19 mouse cellular contexts compared by ENCODE assay signal in the genomic region with DNA sequence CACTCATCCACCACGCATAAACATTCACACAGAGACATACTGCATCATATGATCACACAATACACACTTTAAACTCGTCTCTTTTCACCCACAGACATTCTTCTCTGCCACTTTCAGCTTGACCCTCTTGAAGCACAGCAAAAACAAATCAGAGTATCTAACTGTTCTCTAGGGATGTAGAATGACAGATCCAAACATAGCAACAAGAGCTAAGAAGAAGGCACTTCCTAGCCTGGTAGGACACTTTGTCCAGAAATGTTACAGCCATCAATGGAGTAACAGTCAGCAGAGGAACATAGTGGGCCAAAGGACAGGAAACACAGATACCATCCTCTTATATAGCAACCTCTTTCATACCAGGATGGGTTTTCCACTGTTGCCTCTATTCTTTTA.
"Had no signal": no experiment of that assay in that cellular context is flagged by ENCODE, and none has a peak within 500 bp of the region (broad histone marks: within the 10 kb centered on the region; RNA-seq: fewer than 3 reads in every experiment).

No protein-coding gene starts in this region.

- H3K9ac ChIP-seq: limb, embryonic 12.5 days; limb, embryonic 15.5 days; liver, embryonic 12.5 days; liver, embryonic 15.5 days; neural tube, embryonic 12.5 days; neural tube, embryonic 15.5 days; stomach, embryonic 15.5 days had no signal

- H3K4me1 ChIP-seq: limb, embryonic 15.5 days; liver, embryonic 12.5 days; liver, embryonic 15.5 days; neural tube, embryonic 12.5 days; neural tube, embryonic 15.5 days; stomach, embryonic 15.5 days had no signal

- H3K4me3 ChIP-seq: limb, embryonic 12.5 days; limb, embryonic 15.5 days; liver, embryonic 12.5 days; liver, embryonic 15.5 days; neural tube, embryonic 12.5 days; neural tube, embryonic 15.5 days; stomach, embryonic 15.5 days had no signal

- H3K27ac ChIP-seq: limb, embryonic 12.5 days; limb, embryonic 15.5 days; liver, embryonic 12.5 days; liver, embryonic 15.5 days; neural tube, embryonic 12.5 days; neural tube, embryonic 15.5 days; stomach, embryonic 15.5 days had no signal

- ATAC-seq: liver, embryonic 12.5 days had no signal

- H3K9me3 ChIP-seq: limb, embryonic 12.5 days; limb, embryonic 15.5 days; liver, embryonic 12.5 days; liver, embryonic 15.5 days; neural tube, embryonic 12.5 days; neural tube, embryonic 15.5 days; stomach, embryonic 15.5 days had no signal

- DNase-seq: kidney, adult 9 months; kidney, postnatal 14 days; kidney, postnatal 4 days; left cerebral cortex, postnatal 4 days; lung, adult 2 months; lung, postnatal 14 days; lung, postnatal 4 days; midbrain, embryonic 14.5 days; right cerebral cortex, postnatal 25 days; spleen, adult 18-20 months; thymus, postnatal 25 days had no signal

- H3K27me3 ChIP-seq: limb, embryonic 12.5 days; limb, embryonic 15.5 days; liver, embryonic 12.5 days; liver, embryonic 15.5 days; neural tube, embryonic 12.5 days; neural tube, embryonic 15.5 days; stomach, embryonic 15.5 days had no signal

- H3K4me2 ChIP-seq: limb, embryonic 12.5 days; limb, embryonic 15.5 days; liver, embryonic 12.5 days; liver, embryonic 15.5 days; midbrain, embryonic 11.5 days; neural tube, embryonic 12.5 days; neural tube, embryonic 15.5 days; stomach, embryonic 15.5 days had no signal

- H3K36me3 ChIP-seq: limb, embryonic 12.5 days; limb, embryonic 15.5 days; liver, embryonic 12.5 days; liver, embryonic 15.5 days; neural tube, embryonic 12.5 days; neural tube, embryonic 15.5 days; stomach, embryonic 15.5 days had no signal
